Mouse (Mus musculus) hindbrain, embryonic 14.5 days (tissue): ENCODE measurements at regions not wholly inside any gene's neighbourhood (a gene's known extent, or its start where the extent isn't known, plus 50 kb on each side); places are given as distances from the start of the nearest gene placed in this dataset.

Experiments
- ATAC-seq: fragments of 200-750 bp; cut with Nextera tagmentation; 2 replicates; pipeline ENCODE4 v1.8.0; 2017; ENCODE audit warnings: moderate number of reproducible peaks, mild to moderate bottlenecking, moderate TSS enrichment, moderate library complexity; ENCODE audit not compliant: low FRiP score
- DNase-seq: peaks from one replicate; pipeline ENCODE4 v3.0.0-alpha.2; 2015; ENCODE audit warnings: low spot score
- H3K27ac ChIP-seq: fragments of 300-500 bp; sonication (generic); 2 replicates; pipeline ENCODE4 v1.5.1; 2014; ENCODE audit warnings: mild to moderate bottlenecking, moderate library complexity
- H3K27me3 ChIP-seq: fragments of 300-500 bp; sonication (generic); 2 replicates; pipeline ENCODE4 v1.6.1; 2014; ENCODE audit warnings: mild to moderate bottlenecking, low read length, mixed read lengths; ENCODE audit not compliant: control insufficient read depth, insufficient read depth
- H3K36me3 ChIP-seq: fragments of 300-500 bp; sonication (generic); replicated peaks from 2 replicates; pipeline ENCODE4 v1.6.1; 2014; ENCODE audit not compliant: control insufficient read depth, insufficient read depth
- H3K4me1 ChIP-seq: fragments of 300-500 bp; sonication (generic); replicated peaks from 2 replicates; pipeline ENCODE4 v1.6.1; 2014; ENCODE audit warnings: antibody characterized with exemption, low read length, mixed read lengths; ENCODE audit not compliant: control insufficient read depth, insufficient read depth
- H3K4me2 ChIP-seq: fragments of 300-500 bp; sonication (generic); replicated peaks from 2 replicates; pipeline ENCODE4 v1.6.1; 2014; ENCODE audit warnings: mild to moderate bottlenecking, moderate library complexity
- H3K4me3 ChIP-seq: fragments of 300-500 bp; sonication (generic); replicated peaks from 2 replicates; pipeline ENCODE4 v1.5.1; 2014; ENCODE audit warnings: mild to moderate bottlenecking, low read length
- H3K9ac ChIP-seq: fragments of 300-500 bp; sonication (generic); 2 replicates; pipeline ENCODE4 v1.6.1; 2014
- H3K9me3 ChIP-seq: fragments of 300-500 bp; sonication (generic); 2 replicates; pipeline ENCODE4 v1.6.1; 2016; ENCODE audit warnings: low read length; ENCODE audit not compliant: control insufficient read depth
- WGBS: fragments of 180-500 bp; shearing (Covaris S2); extraction: QIAGEN DNeasy Blood & Tissue Kit; methylation state at CpG from one replicate; pipeline ENCODE4 v1.1.7; 2014; 5-methylcytosine and 5-hydroxymethylcytosine counted together

DNA sequence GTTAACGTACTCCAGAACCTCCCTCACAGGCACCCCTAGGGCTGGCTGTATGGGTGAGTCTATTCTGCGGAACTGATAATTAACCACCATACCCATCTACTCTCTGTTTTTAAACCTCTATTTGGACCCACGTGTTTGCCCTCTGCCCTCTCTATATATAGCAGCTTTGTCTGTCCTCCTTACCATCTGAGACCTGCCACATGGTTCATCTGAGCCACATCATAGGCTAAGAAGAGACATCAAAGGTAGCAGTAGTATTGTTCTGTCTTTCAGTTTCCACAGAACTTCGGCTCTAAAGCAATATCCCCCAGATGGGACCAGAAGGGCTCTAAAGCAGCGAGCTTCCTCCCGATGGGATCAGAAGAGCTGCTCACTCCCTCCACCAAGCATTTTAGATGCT lies 281.7 kb upstream of the Xylt1 start:
- WGBS = 68% methylated on average over 6 of the region's 6 CpGs
- Histone ChIP-seq H3K9me3 (no peaks in the 10 kb centered on the region), H3K27ac (no peak overlapping the region), H3K27me3 (no peaks in the 10 kb centered on the region), H3K36me3 (no peaks in the 10 kb centered on the region), H3K9ac (no peak overlapping the region), H3K4me3 (no peak overlapping the region), H3K4me1 (no peaks in the 10 kb centered on the region), H3K4me2 (no peak overlapping the region)
- ATAC-seq (no peak), DNase-seq (no peak)

DNA sequence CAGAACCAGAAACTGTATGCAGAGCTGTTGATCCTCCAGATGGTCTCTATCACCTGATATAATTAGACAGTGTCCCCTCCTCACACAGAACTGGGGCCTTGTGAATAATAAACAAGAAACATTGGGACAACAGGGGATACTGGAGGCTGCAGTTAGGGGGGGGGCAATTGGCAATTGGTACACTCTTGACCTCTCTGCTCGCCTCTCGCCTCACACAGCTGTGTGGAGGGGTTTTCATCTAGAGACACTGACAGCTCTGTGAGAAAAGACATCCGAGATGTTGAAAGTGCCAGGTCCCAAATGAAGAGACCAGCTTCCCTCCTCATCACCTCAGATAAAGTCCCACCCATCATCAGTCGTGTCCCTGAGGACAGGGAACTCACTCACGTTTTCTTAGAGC lies 277.7 kb upstream of the Xylt1 start:
- Histone ChIP-seq H3K4me1 (no peaks in the 10 kb centered on the region), H3K36me3 (no peaks in the 10 kb centered on the region), H3K4me3 (no peak overlapping the region), H3K9me3 (no peaks in the 10 kb centered on the region), H3K4me2 (no peak overlapping the region), H3K9ac (no peak overlapping the region), H3K27me3 (no peaks in the 10 kb centered on the region), H3K27ac (no peak overlapping the region)
- ATAC-seq = no peak
- WGBS = 82% methylated on average over 5 of the region's 5 CpGs
- no peak for DNase-seq

GRCm38 (mm10) chr7:117106691-117107191 lies 274.0 kb upstream of the Xylt1 start:
- ATAC-seq = no peak
- 90% methylated on average over 7 of the region's 7 CpGs for WGBS
- Histone ChIP-seq H3K4me2 (no peak overlapping the region), H3K4me1 (no peaks in the 10 kb centered on the region), H3K36me3 (no peaks in the 10 kb centered on the region), H3K27me3 (no peaks in the 10 kb centered on the region), H3K27ac (no peak overlapping the region), H3K9me3 (no peaks in the 10 kb centered on the region), H3K4me3 (no peak overlapping the region), H3K9ac (no peak overlapping the region)
- DNase-seq = no peak

GRCm38 (mm10) chr7:117108391-117108790 lies 272.4 kb upstream of the Xylt1 start:
- no peak for ATAC-seq
- H3K27me3 ChIP-seq = no peaks in the 10 kb centered on the region
- no peak overlapping the region for H3K4me2 ChIP-seq
- no peak for DNase-seq
- no peaks in the 10 kb centered on the region for H3K9me3 ChIP-seq
- no peak overlapping the region for H3K27ac ChIP-seq
- H3K36me3 ChIP-seq = no peaks in the 10 kb centered on the region
- no peak overlapping the region for H3K4me3 ChIP-seq
- no peak overlapping the region for H3K9ac ChIP-seq
- 91% methylated on average over 3 of the region's 3 CpGs for WGBS
- no peaks in the 10 kb centered on the region for H3K4me1 ChIP-seq

DNA sequence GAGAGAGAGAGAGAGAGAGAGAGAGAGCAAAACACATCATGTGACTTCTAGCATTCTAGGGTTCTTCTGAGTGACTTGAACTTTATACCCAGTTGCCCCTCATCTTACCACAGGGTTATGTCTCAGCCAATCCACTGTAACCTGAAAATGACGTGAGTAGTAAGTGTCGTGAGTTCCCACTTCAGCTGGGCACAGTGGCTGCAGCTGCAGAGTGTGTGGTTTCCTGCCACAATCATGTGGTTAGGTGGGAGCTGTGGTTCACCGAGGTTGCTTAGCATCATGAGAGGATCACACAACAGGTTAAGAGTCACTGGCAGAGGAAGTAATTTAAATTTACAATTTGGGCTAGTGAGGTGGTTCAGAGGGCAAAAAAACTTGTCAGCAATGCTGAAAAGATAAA lies 253.1 kb upstream of the Xylt1 start:
- H3K27ac ChIP-seq = no peak overlapping the region
- no peaks in the 10 kb centered on the region for H3K9me3 ChIP-seq
- H3K27me3 ChIP-seq = no peaks in the 10 kb centered on the region
- no peak for ATAC-seq
- H3K9ac ChIP-seq = no peak overlapping the region
- no peak overlapping the region for H3K4me3 ChIP-seq
- H3K4me2 ChIP-seq = no peak overlapping the region
- DNase-seq = no peak
- no peaks in the 10 kb centered on the region for H3K4me1 ChIP-seq
- 83% methylated on average over 3 of the region's 3 CpGs for WGBS
- H3K36me3 ChIP-seq = no peaks in the 10 kb centered on the region

DNA sequence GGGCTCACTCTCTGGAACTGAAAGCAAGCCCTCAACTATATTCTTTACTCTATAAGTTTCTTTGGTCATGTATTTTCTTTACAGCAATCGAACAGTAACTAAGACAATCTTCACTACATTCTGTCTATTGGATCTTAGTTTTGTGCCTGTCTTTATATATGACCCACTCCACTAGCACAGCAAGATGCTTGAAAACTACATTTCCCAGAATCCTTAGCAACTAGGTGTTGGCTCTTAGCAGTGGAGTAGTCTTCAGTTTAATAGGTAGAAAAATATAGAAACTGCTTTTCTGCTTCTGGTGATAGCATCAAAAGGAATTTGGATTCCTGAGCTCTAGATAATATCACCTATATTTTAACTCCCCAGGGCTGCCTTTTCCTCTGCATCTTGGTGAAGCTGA lies 245.9 kb upstream of the Xylt1 start:
- Histone ChIP-seq H3K9me3 (no peaks in the 10 kb centered on the region), H3K4me3 (no peak overlapping the region), H3K27ac (no peak overlapping the region), H3K4me1 (peaks cover 9% of the 10 kb centered on the region), H3K36me3 (no peaks in the 10 kb centered on the region), H3K9ac (no peak overlapping the region), H3K4me2 (no peak overlapping the region), H3K27me3 (no peaks in the 10 kb centered on the region)
- DNase-seq (no peak), ATAC-seq (no peak)
- 82% methylated on average over 1 of the region's 1 CpGs for WGBS

DNA sequence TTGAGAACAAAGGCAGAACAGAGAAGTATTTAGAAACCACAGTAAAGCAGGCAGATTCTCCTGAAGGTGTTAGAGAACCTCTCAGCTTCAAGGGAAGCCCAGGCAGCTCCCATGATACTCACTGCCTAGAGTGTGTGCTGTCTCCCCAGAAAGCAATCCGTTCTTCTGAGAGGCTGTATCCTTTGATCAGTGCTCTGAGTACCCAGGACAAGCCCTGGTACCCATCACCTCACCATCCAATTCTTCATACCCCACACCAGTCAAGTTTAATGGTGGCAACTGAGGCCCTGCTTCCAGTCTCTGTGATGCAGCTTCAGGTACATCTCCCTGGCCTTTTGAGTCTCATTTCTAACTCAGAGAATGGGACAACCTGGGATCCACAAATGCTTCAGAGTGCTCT lies 242.1 kb upstream of the Xylt1 start:
- WGBS = 69% methylated on average over 1 of the region's 1 CpGs
- no peak overlapping the region for H3K9ac ChIP-seq

GRCm38 (mm10) chr7:117139245-117139970 lies 241.4 kb upstream of the Xylt1 start:
- DNase-seq (peak; percentile 79), ATAC-seq (peak; percentile 88)
- no peak overlapping the region for H3K4me3 ChIP-seq
- 8% methylated on average over 5 of the region's 5 CpGs for WGBS
- no peak overlapping the region for H3K9ac ChIP-seq
- H3K36me3 ChIP-seq = no peaks in the 10 kb centered on the region
- H3K27ac ChIP-seq = 0 out of 2 replicates have a peak overlapping the region, but pooled peaks have one; percentile 40
- no peak overlapping the region for H3K4me2 ChIP-seq
- H3K4me1 ChIP-seq = peaks cover 10% of the 10 kb centered on the region
- no peaks in the 10 kb centered on the region for H3K9me3 ChIP-seq
- H3K27me3 ChIP-seq = no peaks in the 10 kb centered on the region

More for the DNA sequence above, 242.1 kb upstream of the Xylt1 start:
- H3K4me2 ChIP-seq = no peak overlapping the region
- H3K4me1 ChIP-seq = peaks cover 10% of the 10 kb centered on the region
- H3K9me3 ChIP-seq = no peaks in the 10 kb centered on the region
- ATAC-seq (no peak), DNase-seq (no peak)
- H3K36me3 ChIP-seq = no peaks in the 10 kb centered on the region
- no peaks in the 10 kb centered on the region for H3K27me3 ChIP-seq
- no peak overlapping the region for H3K27ac ChIP-seq
- H3K4me3 ChIP-seq = no peak overlapping the region

DNA sequence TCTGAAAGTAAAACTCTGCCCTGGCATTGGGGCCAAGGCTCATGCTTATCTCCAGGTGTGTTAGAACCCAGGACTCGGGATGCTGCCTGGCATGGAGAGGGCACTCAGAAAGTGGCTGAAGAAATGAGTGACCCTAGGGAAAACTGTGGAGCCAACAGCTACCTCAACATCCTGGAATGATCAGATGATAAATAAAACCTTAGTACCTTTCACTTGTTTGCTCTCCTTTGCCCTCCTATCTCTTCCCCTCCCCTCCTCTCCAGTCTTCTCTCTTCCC lies 240.9 kb upstream of the Xylt1 start:
- Histone ChIP-seq H3K9ac (no peak overlapping the region), H3K4me1 (peaks cover 10% of the 10 kb centered on the region), H3K36me3 (no peaks in the 10 kb centered on the region), H3K9me3 (no peaks in the 10 kb centered on the region), H3K4me3 (no peak overlapping the region), H3K4me2 (no peak overlapping the region), H3K27me3 (no peaks in the 10 kb centered on the region), H3K27ac (no peak overlapping the region)
- DNase-seq (no peak), ATAC-seq (peak; percentile 27; the same call in 1 of the 2 replicates)
- 14% methylated on average over 1 of the region's 1 CpGs for WGBS

- no peaks in the 10 kb centered on the region for H3K36me3 ChIP-seq
- DNase-seq (no peak), ATAC-seq (no peak)
- no peak overlapping the region for H3K9ac ChIP-seq
- H3K27me3 ChIP-seq = no peaks in the 10 kb centered on the region
- no peaks in the 10 kb centered on the region for H3K9me3 ChIP-seq
- H3K27ac ChIP-seq = no peak overlapping the region
- H3K4me2 ChIP-seq = no peak overlapping the region
- no peaks in the 10 kb centered on the region for H3K4me1 ChIP-seq
- WGBS = 79% methylated on average over 7 of the region's 7 CpGs
- H3K4me3 ChIP-seq = no peak overlapping the region
Measured at GRCm38 (mm10) chr7:117146809-117147208, 234.0 kb upstream of the Xylt1 start.
